Mouse (Mus musculus): Measurements from ENCODE around the gene Fgd2. TPM values are rescaled to one million over a fixed set of nuclear protein-coding genes. Genes with fewer than 3 reads are reported as not detected.

Gene Fgd2
- total RNA-seq, 2 experiments from 2014 or later, result 4.2 to 4.5 TPM

DNA sequence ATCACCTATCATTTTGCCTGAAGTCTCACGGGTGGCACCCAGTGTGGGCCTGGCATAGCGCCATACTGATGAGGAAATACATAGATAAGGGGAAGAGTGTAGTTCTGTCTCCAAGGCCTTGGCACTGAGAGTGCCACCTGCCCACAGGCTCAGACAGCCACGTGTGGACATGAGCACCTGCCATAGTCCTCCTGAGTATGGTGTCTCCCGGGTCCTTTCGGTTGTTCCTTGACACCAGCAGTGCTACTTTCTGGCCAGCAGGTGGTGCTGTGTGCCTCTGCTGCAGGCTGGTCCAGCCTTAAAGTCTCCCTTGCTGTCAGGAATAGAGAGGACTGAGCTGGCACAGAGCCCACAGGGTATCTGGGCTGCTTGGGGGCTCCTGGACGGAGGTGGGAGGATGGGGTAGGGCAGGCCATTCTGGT, 36.1 kb downstream of the Fgd2 start:
- peak; percentile 59 to 78 for DNase-seq (ENCODE audit: low spot score in 2 of 2)

DNA sequence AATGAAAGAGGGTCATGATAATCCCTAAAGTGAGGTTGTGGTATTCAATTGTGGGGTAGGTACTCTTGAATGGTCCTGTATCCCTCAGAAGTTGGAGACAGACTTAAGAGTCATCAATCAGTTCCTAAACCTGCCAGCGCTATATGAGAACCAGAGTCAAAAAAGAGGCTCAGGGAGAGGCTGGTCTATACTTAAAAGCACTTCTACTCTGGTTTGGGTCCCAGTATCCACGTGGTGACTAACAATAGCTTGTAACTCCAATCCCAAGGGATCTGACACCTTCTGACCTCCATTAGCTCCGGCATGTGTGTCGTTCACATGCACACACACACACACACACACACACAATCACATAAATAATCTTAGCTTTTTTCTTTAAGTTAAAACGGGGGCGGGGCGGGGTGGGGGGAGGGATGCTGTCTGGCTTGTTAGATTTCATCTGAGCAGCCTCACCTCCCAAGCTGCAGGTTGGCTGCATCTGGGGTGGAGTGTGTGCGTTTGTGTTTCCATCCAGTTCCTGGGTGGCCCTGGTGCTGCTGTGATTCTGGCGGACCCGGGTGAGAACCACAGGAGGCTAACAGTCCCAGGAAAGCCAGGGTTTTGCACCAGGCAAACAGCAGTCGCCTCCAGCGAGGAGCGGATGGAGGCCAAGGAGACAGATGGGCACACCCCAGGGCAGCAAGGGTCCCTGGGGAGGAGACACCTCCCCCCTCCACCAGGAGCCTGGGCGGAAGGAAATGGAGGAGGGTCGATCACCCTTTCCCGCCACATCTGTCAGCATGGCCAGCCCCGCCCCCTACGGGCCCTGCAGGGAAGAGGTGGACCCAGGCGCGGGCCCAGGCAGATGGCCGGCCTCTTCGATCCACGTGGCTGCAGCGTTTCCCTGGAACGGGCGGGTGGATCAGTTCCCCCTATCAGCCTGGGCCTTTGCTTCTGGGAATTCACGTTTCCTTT, 37.0 kb downstream of the Fgd2 start:
- peak; percentile 77 to 88 for DNase-seq (ENCODE audit: low spot score in 2 of 2)

DNA sequence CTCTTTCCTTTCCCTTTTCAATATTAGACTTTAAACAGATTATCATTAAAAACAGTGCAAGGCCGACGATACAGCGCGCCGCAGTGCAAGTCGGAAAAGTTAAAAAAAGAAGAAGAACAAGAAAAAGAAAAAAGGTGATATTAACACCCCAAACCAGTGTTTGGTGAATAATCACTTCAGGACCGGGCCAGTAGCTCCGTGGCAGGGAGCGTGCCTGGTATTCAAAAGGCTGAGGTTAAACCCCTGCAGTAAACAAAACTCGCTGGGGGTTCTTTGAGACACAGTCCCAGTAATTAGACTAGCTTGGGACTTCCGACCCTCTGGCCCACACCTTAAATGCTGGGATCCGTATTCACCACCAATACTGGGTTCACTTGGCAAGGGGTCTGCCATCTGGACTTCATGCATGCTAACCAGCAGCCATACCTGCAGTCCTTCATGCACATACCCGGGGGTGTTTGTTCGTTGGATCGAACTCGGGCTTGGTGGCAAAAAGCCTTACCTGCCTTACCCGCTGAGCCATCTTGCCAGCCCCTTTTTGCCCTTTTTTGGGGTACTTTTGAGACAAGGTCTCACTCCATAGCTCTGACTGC, 37.8 kb downstream of the Fgd2 start:
- DNase-seq (ENCODE audit: low spot score in 2 of 2), result no peak

DNA sequence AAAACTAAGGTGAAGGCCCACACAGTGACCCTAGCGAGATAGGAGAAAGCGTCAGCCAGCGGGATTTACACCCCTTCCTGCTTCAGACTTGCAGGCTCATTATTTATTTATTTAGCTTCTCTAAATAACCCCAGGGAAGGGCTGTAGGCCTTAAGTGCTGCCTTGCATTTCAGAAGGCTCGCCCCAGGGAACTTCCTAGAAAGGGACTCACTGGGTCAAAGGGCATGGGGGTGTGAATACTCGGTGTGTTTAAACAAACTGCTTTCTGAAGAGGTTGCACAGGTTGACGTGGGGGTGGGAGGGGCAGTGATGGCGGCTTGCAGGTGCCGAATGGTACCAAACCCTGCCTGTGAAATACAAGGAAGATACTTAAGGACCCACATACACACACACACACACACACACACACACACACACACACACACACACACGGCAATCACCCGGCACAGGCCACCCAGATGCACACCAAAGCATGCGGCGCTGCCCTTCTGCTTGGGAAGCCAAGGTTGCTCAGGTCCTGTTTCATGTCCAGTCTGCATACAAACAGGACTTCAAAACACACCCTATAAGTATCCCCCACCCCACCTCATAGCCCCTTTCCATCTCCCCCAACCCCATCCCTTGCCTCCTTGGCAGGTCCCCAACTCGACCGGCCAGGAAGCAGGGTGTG, 38.7 kb downstream of the Fgd2 start:
- no peak for DNase-seq (ENCODE audit: low spot score in 2 of 2)

DNA sequence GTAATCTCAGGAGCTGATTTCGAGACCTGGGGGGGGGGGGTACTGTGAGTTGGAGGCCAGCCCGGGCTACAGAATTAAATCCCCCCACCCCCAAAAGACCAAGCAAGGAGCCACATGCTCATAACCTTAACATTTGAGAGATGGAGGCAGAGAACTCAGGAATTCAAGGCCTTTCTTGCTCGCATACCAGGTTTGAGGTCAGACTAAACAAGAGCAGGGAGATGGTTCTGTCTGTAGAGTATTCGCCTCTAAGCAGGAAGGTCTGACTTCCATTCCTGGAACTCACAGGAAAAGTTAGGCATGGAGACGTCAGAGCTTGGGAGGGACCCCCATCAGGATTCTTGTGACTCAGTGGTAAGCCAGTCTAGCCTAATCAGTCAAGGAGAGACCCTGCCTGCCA, 39.3 kb downstream of the Fgd2 start:
- no peak for DNase-seq (ENCODE audit: low spot score in 2 of 2)

DNA sequence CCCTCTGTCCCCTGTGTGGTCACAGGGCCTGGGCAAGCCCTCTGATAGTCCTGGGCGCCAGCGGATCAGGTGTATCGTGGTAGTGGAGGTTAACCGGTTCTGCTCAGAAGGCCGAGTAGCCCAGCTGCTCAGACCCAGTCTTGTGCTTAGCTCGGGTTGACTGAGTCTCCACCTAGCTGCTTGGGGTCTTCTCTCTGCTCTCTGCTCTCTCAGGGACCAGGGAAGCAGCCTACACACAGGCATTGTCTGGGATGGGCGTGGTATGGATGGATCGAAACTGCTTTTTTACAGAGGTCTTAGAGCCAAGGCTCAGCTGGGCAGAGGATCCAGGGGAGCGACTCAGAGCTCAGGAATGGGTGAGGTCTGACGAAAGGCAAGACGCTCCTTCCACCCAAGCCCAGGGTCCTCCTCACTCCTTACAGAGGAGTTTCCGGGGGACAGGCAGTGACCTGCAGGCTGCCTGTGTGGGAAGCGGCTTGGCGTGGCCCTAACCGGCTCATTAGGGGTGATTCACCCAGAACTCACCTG, 41.1 kb downstream of the Fgd2 start:
- DNase-seq (ENCODE audit: low spot score in 2 of 2), result no peak

DNA sequence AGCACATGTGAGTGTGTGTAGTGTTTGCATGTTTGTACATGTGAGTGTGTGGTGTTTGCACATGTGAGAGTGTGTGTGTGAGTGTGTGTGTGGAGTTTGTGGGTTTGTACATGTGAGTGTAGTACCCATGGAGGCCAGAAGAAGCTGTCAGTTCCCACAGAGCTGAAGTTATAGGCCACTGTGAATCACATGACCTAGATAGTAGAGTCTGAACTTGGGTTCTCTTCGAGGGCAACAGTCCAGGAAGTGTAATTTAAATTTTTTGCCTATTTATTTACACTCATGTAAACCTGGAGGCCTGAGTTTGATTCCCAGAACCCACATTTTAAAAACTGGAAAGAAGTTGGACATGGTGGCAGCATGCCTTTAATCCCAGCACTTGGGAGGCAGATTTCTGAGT, 42.5 kb downstream of the Fgd2 start:
- no peak for DNase-seq (ENCODE audit: low spot score in 2 of 2)

DNA sequence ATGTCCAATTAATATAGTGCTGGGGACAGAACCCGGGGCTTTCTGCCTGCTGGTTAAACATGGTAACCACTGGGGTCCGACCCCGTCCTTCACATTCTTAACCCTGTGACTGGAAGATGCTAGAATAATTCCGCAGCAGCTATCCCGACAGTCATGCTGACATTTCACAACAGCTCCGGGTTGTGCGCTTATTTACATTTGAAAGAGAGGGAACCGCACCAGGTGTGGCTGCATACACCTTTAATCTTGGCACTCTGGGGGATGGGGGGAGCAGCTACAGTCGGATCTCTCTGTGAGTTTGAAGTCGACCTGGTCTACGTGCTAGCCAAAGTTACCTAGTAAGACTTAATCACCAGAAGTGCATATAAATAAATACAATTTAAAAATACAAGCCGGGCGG, 44.8 kb downstream of the Fgd2 start:
- no peak for DNase-seq (ENCODE audit: low spot score in 2 of 2)

DNA sequence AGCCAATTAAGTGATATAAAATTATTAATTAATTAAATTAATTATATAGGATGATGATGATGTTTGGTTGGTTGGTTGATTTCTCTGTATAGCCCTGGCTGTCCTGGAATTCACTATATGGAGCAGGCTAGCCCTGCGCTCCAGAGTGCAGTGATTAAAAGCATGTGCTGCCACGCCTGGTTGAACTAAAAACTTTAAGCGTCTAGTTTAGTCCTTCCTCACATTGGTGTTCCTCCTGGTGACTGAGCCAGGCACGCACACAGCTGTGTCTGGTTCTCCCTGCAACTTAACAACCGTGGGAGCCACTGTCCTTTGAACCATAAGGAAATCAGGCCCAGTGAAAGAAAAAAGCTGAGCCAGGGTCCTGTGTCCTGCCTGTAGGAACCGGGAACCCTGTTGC, 45.4 kb downstream of the Fgd2 start:
- DNase-seq (ENCODE audit: low spot score in 2 of 2), result no peak

DNA sequence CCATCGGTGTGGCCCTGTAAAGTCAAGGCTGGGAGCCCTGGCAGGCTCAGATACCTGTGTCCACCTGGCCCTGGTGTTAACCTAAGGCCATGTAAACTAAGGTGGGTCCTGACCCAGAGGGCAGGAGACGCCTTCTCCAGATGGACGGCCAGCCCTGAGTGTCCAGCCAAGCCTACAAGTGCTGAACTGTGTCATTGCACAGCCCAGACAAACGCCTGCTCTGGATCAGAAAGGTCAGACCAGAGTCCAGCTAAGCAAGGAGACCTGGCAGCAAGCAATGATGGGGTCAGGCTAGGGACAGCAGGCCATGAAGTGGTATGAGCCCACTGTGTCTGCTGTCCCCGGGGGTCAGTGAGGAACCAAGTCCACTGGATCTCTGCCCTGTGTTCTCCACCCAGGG, 46.7 kb downstream of the Fgd2 start:
- DNase-seq (ENCODE audit: low spot score in 2 of 2), result no peak

DNA sequence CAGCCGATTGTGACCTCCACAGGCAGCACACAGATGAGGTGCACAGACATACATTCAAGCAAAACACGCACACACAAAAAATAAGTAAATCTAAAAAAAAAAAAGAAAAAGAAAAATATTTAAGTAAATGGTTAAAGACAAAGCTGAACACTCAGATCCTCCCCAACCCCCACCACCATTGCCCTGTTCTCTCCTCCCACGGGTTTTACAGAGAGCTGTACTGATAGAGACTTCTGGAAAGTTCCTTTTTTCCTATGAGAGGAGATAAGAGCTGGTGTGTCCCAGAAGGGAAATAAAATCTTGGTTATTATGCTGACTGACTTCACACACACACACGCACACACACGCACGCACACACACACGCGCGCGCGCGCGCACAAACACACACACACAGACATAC, 47.6 kb downstream of the Fgd2 start:
- DNase-seq (ENCODE audit: low spot score in 2 of 2), result no peak

DNA sequence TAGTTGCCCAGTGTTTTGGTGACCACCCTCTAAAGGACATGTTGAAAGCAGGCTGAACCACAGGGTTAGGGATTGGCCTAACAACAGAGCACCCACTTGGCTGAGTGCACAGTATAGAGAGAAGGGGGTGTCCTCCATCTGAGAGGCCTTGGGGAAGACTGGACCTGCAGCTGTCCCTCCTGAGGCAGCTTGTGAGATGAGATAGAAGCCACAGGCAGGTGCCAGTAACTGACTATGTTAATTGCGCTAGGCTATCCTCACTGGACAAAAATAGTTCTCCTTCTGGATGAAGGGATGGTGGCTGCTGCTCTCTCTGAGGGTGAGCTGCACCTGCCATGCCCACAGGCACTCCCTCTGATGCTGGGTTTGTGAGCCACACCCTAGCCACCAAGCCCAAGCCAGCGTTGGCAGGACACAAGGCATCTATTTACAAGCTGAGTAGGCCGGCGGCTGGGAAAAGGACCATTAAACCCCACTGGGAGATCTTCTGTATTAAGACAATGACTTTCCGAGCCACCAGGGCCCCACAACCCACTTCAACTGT, 49.2 kb downstream of the Fgd2 start:
- DNase-seq (ENCODE audit: low spot score in 2 of 2), result no peak

DNA sequence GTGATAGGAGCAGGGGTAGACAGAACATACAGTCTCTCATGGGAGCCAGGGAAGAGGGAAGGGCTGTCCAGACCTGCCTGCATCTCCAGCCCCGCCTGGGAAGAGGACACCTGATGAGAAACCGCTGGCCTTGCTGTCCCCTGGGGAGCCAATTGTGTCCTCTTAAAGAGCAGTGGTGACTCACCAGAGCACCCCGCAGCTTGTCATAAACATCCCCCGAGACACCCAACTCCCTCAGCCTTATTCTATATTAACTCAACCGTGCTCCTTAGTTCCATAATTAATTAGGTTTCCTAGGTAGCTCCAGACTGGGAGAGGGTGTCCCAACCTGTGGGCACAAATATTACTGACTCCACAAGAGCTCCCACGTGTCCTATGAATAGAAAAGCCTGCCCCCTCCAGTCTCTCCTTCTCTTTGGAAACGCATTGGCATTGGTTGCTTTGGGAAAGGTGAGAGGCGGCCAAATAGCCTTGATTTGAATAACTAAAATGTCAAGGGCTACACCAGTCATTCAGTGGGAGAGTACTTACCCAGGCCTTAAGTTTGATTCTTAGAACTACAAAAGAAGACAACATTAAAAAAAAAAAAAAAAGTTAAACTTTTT, 51.2 kb downstream of the Fgd2 start:
- DNase-seq (ENCODE audit: low spot score in 2 of 2), result no peak

DNA sequence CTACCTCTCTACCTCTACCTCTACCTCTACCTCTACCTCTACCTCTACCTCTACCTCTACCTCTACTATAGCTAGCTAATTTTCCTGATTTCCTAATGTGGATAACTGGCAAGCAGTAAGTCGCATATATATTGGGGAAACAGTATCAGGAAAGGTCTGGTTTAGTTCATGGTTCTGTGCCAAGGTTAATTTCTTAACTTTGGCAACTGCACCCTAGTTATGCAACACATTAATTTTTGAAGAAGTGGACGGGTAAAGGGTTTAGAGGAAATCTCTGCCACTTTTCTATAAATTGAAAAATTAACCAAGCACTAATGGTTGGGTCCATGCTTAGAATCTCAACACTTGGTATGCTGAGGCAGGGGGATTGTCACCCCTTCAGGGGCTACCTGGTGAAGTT, 53.9 kb downstream of the Fgd2 start:
- no peak for DNase-seq (ENCODE audit: low spot score in 2 of 2)

DNA sequence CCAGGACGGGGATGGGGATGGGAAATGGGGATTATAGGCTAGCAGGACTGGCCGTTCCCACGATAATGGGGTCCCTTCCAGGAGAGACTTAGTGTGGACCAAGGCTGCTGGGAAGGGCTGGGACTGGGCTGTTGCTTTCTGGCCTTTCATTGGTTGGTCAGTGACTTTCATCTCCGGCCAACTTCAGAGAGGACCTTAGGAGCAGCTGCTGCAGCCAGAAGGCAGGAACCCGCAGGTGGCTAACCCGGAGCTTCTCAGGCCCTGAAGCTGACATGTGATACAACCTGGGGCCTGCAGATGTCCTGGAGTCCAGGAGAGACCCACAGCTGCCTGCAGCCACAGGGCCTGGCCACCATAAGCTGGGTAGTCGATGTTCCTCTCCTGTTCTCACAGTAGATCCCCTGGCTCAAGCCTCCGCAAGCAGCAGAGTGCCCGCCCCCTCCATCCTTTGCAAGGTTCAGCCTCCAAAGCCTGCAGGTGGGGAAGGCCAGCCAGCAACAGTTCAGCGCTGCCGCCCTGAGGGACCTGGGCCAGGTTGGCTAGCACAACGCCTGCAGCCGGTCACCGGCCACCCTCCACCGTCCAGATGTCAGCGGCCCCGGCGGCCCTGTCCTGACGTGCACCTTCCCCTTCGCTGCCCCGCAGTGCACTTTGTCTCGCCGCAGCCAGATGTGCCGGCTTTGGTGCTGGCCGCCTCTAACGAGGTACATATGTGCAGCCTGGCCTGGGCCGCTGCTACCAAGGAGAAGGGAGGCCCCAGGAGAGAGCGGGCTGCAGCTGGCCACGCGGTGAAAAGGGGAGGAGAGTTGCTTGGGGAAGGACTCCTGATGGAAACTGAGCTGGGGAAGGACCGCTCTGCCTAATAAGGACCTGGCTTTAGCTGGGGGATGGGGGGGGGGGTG, 55.3 kb downstream of the Fgd2 start:
- peak; percentile 55 to 73 for DNase-seq (ENCODE audit: low spot score in 2 of 2)

DNA sequence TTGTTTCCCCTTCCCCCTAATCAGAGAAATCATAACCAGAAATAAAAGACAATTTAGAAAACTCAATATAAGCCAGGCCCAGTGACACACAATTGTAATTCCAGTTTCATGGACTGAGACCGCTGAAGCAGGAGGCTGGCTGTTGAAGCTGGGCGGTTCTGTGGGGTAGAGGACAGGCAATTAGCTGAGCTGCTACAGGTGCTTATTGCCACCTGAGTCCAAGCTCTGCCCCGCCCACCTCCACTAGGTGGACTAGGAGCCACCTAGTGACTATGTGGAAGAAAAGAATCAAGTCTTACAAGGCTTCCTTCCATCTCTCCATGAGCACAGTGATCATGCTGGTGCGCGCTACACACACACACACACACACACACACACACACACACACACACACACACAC, 56.0 kb downstream of the Fgd2 start:
- no peak for DNase-seq (ENCODE audit: low spot score in 2 of 2)

DNA sequence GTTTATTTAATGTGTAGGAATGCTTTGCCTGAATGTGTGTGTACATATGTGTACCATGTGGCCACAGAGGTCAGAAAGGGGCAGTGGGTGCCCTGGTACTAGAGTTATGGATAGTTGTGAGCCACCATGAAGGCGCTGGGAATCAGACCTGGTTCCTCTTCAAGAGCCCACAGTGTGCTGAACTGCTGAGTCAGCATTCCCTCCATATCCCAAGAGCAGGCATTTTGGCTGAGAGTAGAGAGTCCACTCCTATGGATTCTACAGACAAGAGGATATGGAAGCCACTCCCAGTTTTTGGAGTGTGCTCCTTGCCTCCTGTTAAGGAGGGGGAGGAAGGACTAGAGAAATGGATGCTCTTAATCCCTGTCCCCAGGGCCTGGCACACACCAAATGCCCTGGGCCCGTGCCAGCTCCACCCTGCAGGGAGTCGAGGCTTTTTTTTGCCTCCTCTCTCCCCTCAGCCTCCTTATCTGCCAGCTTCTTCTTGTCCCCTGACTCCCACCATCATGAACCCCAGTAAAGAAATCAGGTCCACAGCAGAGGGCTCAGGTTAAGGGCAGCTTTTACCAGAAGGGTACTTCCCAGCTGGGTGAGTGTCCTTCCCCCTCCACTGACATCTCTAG, 58.2 kb downstream of the Fgd2 start:
- no peak for DNase-seq (ENCODE audit: low spot score in 2 of 2)

DNA sequence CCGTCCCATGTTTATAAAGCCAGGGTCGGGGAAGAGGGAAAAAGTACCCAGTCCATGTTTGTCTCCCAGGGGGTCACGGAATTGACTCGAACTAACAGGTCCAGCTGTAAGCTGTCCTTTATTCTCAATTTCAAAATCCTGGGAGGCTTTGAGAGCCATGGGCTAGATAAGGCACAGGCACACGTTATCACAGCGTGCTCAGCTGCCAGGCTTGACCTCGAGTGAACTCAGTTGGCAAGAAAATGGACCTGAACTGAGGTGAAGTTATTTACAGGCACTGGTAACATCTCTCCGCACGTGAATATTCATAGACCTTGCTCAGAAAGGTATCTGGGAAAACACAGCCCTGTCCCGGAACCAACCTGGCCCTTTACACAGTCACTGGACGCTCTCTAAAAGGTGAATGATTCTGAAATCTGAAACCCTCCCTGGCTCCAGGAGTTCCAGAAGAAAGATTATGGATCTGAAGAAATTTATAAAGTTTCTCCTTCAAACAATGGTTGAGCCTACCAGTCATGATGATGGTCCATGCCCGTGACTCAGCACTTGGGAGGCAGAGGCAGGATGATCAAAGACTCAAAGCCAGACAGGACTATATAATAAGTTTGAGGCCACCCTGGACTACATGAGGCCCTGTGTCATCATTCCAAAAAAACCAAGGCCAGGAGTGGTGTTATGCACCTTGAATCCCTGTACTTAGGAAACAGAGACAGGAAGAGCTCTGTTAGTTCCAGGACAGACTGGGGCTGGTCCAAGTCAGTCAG, 59.4 kb downstream of the Fgd2 start:
- DNase-seq (ENCODE audit: low spot score in 2 of 2), result no peak

DNA sequence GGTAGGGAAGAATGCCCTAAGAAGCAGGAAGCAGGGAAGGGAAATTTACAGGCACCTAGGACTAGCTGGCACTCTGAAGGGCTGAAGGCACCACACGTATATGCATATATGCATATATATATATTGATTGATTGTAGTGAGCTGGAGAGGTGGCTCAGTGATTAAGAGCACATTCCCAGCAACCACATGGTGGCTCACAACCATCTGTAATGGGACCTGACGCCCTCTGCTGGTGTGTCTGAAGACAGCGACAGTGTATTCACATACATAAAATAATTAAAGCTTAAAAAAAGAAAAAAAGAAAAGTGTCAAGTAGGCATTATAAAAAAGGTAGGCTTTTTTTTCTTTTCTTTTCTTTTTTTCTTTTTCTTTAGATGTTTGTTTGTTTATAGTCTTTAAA, 60.6 kb downstream of the Fgd2 start:
- no peak for DNase-seq (ENCODE audit: low spot score in 2 of 2)
